Mouse (Mus musculus) liver, adult 2 months (tissue): ENCODE results near the gene Dpp6.

Source experiments
- CTCF ChIP-seq: fragments of 200-500 bp; IDR thresholded peaks from 2 replicates; pipeline ENCODE4 v1.5.1; 2011; ENCODE audit warnings: low read depth, low read length, control low read depth
- POLR2A ChIP-seq: fragments of 200-500 bp; IDR thresholded peaks from 2 replicates; pipeline ENCODE4 v1.6.1; 2011; ENCODE audit warnings: low read length, control low read depth; ENCODE audit not compliant: insufficient read depth; ENCODE audit errors: extremely low read depth

DNA sequence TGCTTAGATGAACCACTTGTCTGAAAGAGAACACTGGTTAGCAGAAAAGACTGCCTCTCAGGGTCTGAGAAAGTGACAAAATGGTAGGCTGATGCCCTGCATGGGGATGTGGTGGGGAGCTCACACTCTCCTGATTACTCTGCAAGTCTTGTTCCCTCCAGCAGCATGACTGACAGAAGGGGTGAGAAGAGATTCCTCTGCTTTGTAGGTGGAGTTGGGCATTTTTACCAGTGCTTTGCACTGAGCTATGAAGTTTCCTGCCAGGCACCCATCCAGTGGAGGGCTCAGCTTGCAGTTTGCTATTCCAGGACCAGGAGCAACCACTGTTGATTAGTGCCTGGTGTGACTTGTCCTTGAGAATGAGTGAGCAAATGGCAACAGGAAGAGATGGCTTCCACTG is 500.3 kb downstream of the Dpp6 start:
- no peak for TF ChIP-seq CTCF
- TF ChIP-seq POLR2A: no peak
